Mouse (Mus musculus) cerebellum, postnatal 4 days (tissue): ENCODE data around the gene Agbl4.
A peak's percentile ranks its signal among the peaks of the same experiment; 100 is the strongest.

ENCODE experiments used
- DNase-seq, 2 experiments: peaks; one replicate each; pipeline ENCODE4 v3.0.0; 2022; ENCODE audit warnings: low spot score in 2 of 2, mixed read lengths in 1 of 2

The Agbl4 gene

GRCm38 (mm10) chr4:110397618-110398045 lies at the start of gene Agbl4:
TSS of gene Agbl4 (plus strand) at chr4:110397661.
- peak; percentile 39 to 66 for DNase-seq

GRCm38 (mm10) chr4:110350856-110351177 lies 46.6 kb upstream of the Agbl4 start:
- no peak for DNase-seq

- peak; percentile 81 to 95 for DNase-seq
Measured at GRCm38 (mm10) chr4:110351178-110352000, 46.1 kb upstream of the Agbl4 start, which contains the start of gene Elavl4. TSS of gene Elavl4 (minus strand) at chr4:110351909.

- DNase-seq = no peak
Measured at GRCm38 (mm10) chr4:110352001-110352369, 45.5 kb upstream of the Agbl4 start.

- no peak for DNase-seq
Measured at GRCm38 (mm10) chr4:110360568-110360967, 36.9 kb upstream of the Agbl4 start.

GRCm38 (mm10) chr4:110396221-110396620 lies 1.2 kb upstream of the Agbl4 start:
- no peak for DNase-seq

GRCm38 (mm10) chr4:110420306-110420705 lies 22.8 kb downstream of the Agbl4 start:
- DNase-seq = no peak

GRCm38 (mm10) chr4:110427653-110428052 lies 30.2 kb downstream of the Agbl4 start:
- no peak for DNase-seq

GRCm38 (mm10) chr4:110494371-110494770 lies 96.9 kb downstream of the Agbl4 start:
- DNase-seq = no peak

- DNase-seq = no peak
Measured at GRCm38 (mm10) chr4:110529804-110530203, 132.3 kb downstream of the Agbl4 start.

- DNase-seq = no peak
Measured at GRCm38 (mm10) chr4:110549223-110549622, 151.8 kb downstream of the Agbl4 start.

GRCm38 (mm10) chr4:110597726-110598283 lies 200.3 kb downstream of the Agbl4 start:
- no peak for DNase-seq

- no peak for DNase-seq
Measured at GRCm38 (mm10) chr4:110641417-110641816, 244.0 kb downstream of the Agbl4 start.

GRCm38 (mm10) chr4:110662940-110663339 lies 265.5 kb downstream of the Agbl4 start:
- no peak for DNase-seq

GRCm38 (mm10) chr4:110674121-110674520 lies 276.7 kb downstream of the Agbl4 start:
- DNase-seq = no peak

GRCm38 (mm10) chr4:110735141-110735540 lies 337.7 kb downstream of the Agbl4 start:
- DNase-seq = no peak

- no peak for DNase-seq
Measured at GRCm38 (mm10) chr4:110757941-110758340, 360.5 kb downstream of the Agbl4 start.

- no peak for DNase-seq
Measured at GRCm38 (mm10) chr4:110788596-110788995, 391.1 kb downstream of the Agbl4 start.

- no peak for DNase-seq
Measured at GRCm38 (mm10) chr4:110799902-110800301, 402.4 kb downstream of the Agbl4 start.

- no peak for DNase-seq
Measured at GRCm38 (mm10) chr4:110810947-110811346, 413.5 kb downstream of the Agbl4 start.

- DNase-seq = no peak
Measured at GRCm38 (mm10) chr4:110832776-110833175, 435.3 kb downstream of the Agbl4 start.

- DNase-seq = peak in 1 of 2 experiments; percentile 4
Measured at GRCm38 (mm10) chr4:110879719-110880443, 482.4 kb downstream of the Agbl4 start.

GRCm38 (mm10) chr4:110916061-110916460 lies 518.6 kb downstream of the Agbl4 start:
- DNase-seq = peak in 1 of 2 experiments; percentile 5
